Mouse (Mus musculus) stomach, postnatal 0 days (tissue): ENCODE results near the gene Lyl1. TPM values are rescaled to one million over a fixed set of nuclear protein-coding genes. Genes with fewer than 3 reads are reported as not detected.

ENCODE experiments used
- ATAC-seq: fragments of 200-750 bp; cut with Nextera tagmentation; 2 replicates; pipeline ENCODE4 v1.8.0; 2017; ENCODE audit not compliant: low FRiP score, low TSS enrichment
- DNase-seq: peaks from one replicate; pipeline ENCODE4 v3.0.0-alpha.2; 2016; ENCODE audit warnings: low spot score
- H3K27ac ChIP-seq: fragments of 300-500 bp; sonication (generic); replicated peaks from 2 replicates; pipeline ENCODE4 v1.5.1; 2014; ENCODE audit warnings: mild to moderate bottlenecking, control low read depth
- H3K27me3 ChIP-seq: fragments of 300-500 bp; sonication (generic); 2 replicates; pipeline ENCODE4 v1.6.1; 2014; ENCODE audit warnings: low read length; ENCODE audit not compliant: control insufficient read depth, insufficient read depth
- H3K36me3 ChIP-seq: fragments of 300-500 bp; sonication (generic); 2 replicates; pipeline ENCODE4 v1.6.1; 2014; ENCODE audit warnings: low read length, mixed read lengths; ENCODE audit not compliant: control insufficient read depth, insufficient read depth
- H3K4me1 ChIP-seq: fragments of 300-500 bp; sonication (generic); replicated peaks from 2 replicates; pipeline ENCODE4 v1.6.1; 2014; ENCODE audit warnings: antibody characterized with exemption; ENCODE audit not compliant: control insufficient read depth, insufficient read depth
- H3K4me2 ChIP-seq: fragments of 300-500 bp; sonication (generic); replicated peaks from 2 replicates; pipeline ENCODE4 v1.6.1; 2014; ENCODE audit warnings: low read depth, mild to moderate bottlenecking, control low read depth, moderate library complexity
- H3K4me3 ChIP-seq: fragments of 300-500 bp; sonication (generic); 2 replicates; pipeline ENCODE4 v1.5.1; 2014; ENCODE audit warnings: low read depth, low read length, control low read depth
- H3K9ac ChIP-seq: fragments of 300-500 bp; sonication (generic); 2 replicates; pipeline ENCODE4 v1.6.1; 2014; ENCODE audit warnings: mild to moderate bottlenecking, low read length, control low read depth, mixed read lengths
- H3K9me3 ChIP-seq: fragments of 300-500 bp; sonication (generic); 2 replicates; pipeline ENCODE4 v1.6.1; 2016; ENCODE audit warnings: low read length; ENCODE audit not compliant: control insufficient read depth
- CTCF ChIP-seq: IDR thresholded peaks from 2 replicates; pipeline ENCODE4 v1.5.1; 2016; ENCODE audit warnings: antibody characterized with exemption, low read depth, mild to moderate bottlenecking, moderate library complexity
- EP300 ChIP-seq: optimal IDR thresholded peaks from 2 replicates; pipeline ENCODE3; 2016; ENCODE audit warnings: antibody characterized with exemption
- WGBS: fragments of 180-500 bp; shearing (Covaris S2); extraction: QIAGEN DNeasy Blood & Tissue Kit; methylation state at CpG from one replicate; pipeline ENCODE4 v1.1.7; 2014; 5-methylcytosine and 5-hydroxymethylcytosine counted together
- polyA plus RNA-seq: library from polyadenylated mRNA; unstranded; fragments of >200 nt; fragmentation: Nextera tagmentation; extraction: Ambion mirVana; gene quantifications from 2 replicates; pipeline ENCODE4 v1.2.1, GENCODE M21; 2015

Gene Lyl1
- polyA plus RNA-seq, 1 experiment from 2014 or later = 4.0 TPM

GRCm38 (mm10) chr8:84729921-84730362 is 28.7 kb downstream of the Lyl1 start:
- TF ChIP-seq EP300 = no peak
- no peak for TF ChIP-seq CTCF
- no peak for DNase-seq
- Histone ChIP-seq H3K9me3 (no peaks in the 10 kb centered on the region), H3K4me1 (peaks cover 33% of the 10 kb centered on the region), H3K27me3 (no peaks in the 10 kb centered on the region), H3K27ac (peak overlapping the region; percentile 88), H3K36me3 (0 out of 2 replicates have a peak, but pooled peaks cover 2% of the 10 kb centered on the region), H3K4me2 (no peak overlapping the region), H3K9ac (no peak overlapping the region), H3K4me3 (no peak overlapping the region)
- no peak for ATAC-seq
- WGBS = 70% methylated on average over 16 of the region's 16 CpGs

- Histone ChIP-seq H3K4me2 (peak overlapping the region; percentile 23; the same call in 1 of the 2 replicates), H3K27me3 (no peaks in the 10 kb centered on the region), H3K36me3 (no peaks in the 10 kb centered on the region), H3K4me3 (no peak overlapping the region), H3K27ac (peak overlapping the region; percentile 88), H3K4me1 (peaks cover 27% of the 10 kb centered on the region), H3K9ac (peak overlapping the region; percentile 47), H3K9me3 (no peaks in the 10 kb centered on the region)
- ATAC-seq (peak; percentile 26; the same call in 1 of the 2 replicates), DNase-seq (peak; percentile 75)
- 46% methylated on average over 9 of the region's 9 CpGs for WGBS
- TF ChIP-seq EP300 = no peak
- TF ChIP-seq CTCF = no peak
Observed at GRCm38 (mm10) chr8:84730541-84731370, 29.5 kb downstream of the Lyl1 start.

- 44% methylated on average over 11 of the region's 11 CpGs for WGBS
- 0 out of 2 replicates have a peak overlapping the region, but pooled peaks have one; percentile 23 for H3K4me2 ChIP-seq
Observed at GRCm38 (mm10) chr8:84731371-84732177, 30.3 kb downstream of the Lyl1 start.

GRCm38 (mm10) chr8:84732545-84732944 is 31.3 kb downstream of the Lyl1 start:
- H3K36me3 ChIP-seq = no peaks in the 10 kb centered on the region; the same call in 1 of the 2 replicates
- peak overlapping the region; percentile 88 for H3K27ac ChIP-seq
- no peak for ATAC-seq
- no peaks in the 10 kb centered on the region for H3K9me3 ChIP-seq
- TF ChIP-seq EP300 = no peak
- no peak for TF ChIP-seq CTCF
- DNase-seq = no peak
- peak overlapping the region; percentile 27; the same call in 1 of the 2 replicates for H3K9ac ChIP-seq
- H3K4me1 ChIP-seq = peaks cover 27% of the 10 kb centered on the region
- H3K4me3 ChIP-seq = no peak overlapping the region
- no peaks in the 10 kb centered on the region for H3K27me3 ChIP-seq
- no peak overlapping the region for H3K4me2 ChIP-seq
- WGBS = 47% methylated on average over 5 of the region's 5 CpGs

More at GRCm38 (mm10) chr8:84731371-84732177, 30.3 kb downstream of the Lyl1 start:
- Histone ChIP-seq H3K9ac (peak overlapping the region; percentile 47), H3K27me3 (no peaks in the 10 kb centered on the region), H3K36me3 (no peaks in the 10 kb centered on the region; the same call in 1 of the 2 replicates), H3K9me3 (no peaks in the 10 kb centered on the region), H3K4me1 (peaks cover 27% of the 10 kb centered on the region), H3K27ac (peak overlapping the region; percentile 88), H3K4me3 (no peak overlapping the region)
- TF ChIP-seq CTCF = no peak
- no peak for TF ChIP-seq EP300
- DNase-seq (peak; percentile 56), ATAC-seq (peak; percentile 33; the same call in 1 of the 2 replicates)

- ATAC-seq = no peak
- H3K9ac ChIP-seq = peak overlapping the region; percentile 27; the same call in 1 of the 2 replicates
- DNase-seq = peak; percentile 56
- no peaks in the 10 kb centered on the region; the same call in 1 of the 2 replicates for H3K36me3 ChIP-seq
- no peaks in the 10 kb centered on the region for H3K27me3 ChIP-seq
- no peak overlapping the region for H3K4me2 ChIP-seq
- peak overlapping the region; percentile 88 for H3K27ac ChIP-seq
- H3K9me3 ChIP-seq = no peaks in the 10 kb centered on the region
- peaks cover 30% of the 10 kb centered on the region for H3K4me1 ChIP-seq
- no peak overlapping the region for H3K4me3 ChIP-seq
- WGBS = 52% methylated on average over 6 of the region's 6 CpGs
- no peak for TF ChIP-seq CTCF
- TF ChIP-seq EP300 = no peak
Observed at GRCm38 (mm10) chr8:84732996-84733395, 31.7 kb downstream of the Lyl1 start.
